Mouse (Mus musculus) lung, adult 2 months (tissue): Measurements from ENCODE around the gene Ankrd12.

Source experiments
- CTCF ChIP-seq: fragments of 200-500 bp; IDR thresholded peaks from 2 replicates; pipeline ENCODE4 v1.5.1; 2011; ENCODE audit warnings: mild to moderate bottlenecking, low read length, control low read depth; ENCODE audit not compliant: insufficient read depth
- POLR2A ChIP-seq: fragments of 200-500 bp; IDR thresholded peaks from 2 replicates; pipeline ENCODE4 v1.6.1; 2011; ENCODE audit warnings: low read depth, mild to moderate bottlenecking, control low read depth, low read length, borderline replicate concordance; ENCODE audit errors: extremely low read depth

DNA sequence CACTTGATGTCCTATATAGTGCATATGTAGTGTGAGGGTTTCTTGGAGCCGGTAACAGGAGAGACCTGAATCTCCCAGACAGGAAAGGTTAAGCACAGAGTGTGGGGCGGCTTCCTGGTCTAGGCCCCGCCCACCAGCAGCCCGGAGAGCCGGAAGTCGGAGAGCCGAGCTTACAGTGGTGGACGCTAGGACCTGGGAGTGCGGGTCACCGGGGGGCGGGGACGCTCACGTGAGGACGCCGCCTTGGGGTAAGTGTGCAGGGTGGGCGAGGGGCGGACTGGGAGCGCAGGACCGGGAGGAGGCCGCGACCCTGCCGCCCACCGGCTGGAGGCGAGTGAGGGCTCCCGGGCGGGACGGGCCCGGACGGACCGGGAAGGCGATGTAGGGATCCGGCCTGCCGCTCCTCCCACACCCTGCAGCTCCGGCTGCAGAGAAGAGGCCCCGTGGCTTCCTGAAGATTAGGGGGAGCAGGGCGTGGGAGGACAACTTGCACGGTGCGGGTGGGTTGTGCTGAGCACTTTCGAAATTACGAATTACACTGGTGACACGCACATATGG is 34.6 kb upstream of the Ankrd12 start, which contains the start of gene Washc1:
- peak; percentile 31; the same call in 1 of the 2 replicates for TF ChIP-seq POLR2A
- no peak for TF ChIP-seq CTCF
